Mouse (Mus musculus) myocyte (in vitro differentiated cells): ENCODE results near the gene Rere.

Experiments
- CEBPB ChIP-seq: IDR thresholded peaks from 2 replicates; pipeline ENCODE4 v1.6.1; 2011; ENCODE audit warnings: mild to moderate bottlenecking, moderate library complexity; ENCODE audit not compliant: poor library complexity, insufficient read depth, severe bottlenecking
- E2F4 ChIP-seq: IDR thresholded peaks from one replicate; pipeline ENCODE4 v1.6.1; 2011; ENCODE audit warnings: mild to moderate bottlenecking, control low read depth, moderate library complexity; ENCODE audit not compliant: insufficient read depth
- MAX ChIP-seq: IDR thresholded peaks from one replicate; pipeline ENCODE4 v1.6.1; 2011; ENCODE audit warnings: low read depth, mild to moderate bottlenecking, control low read depth
- MYOD1 ChIP-seq, 3 experiments: IDR thresholded peaks; one replicate each; pipeline ENCODE4 v1.6.1; 2011; ENCODE audit warnings: control low read depth in 2 of 3, low read depth in 2 of 3, mild to moderate bottlenecking in 2 of 3, moderate library complexity in 1 of 3; ENCODE audit not compliant: insufficient read length in 2 of 3, control insufficient read depth in 1 of 3
- MYOG ChIP-seq, 3 experiments: IDR thresholded peaks; one replicate each; pipeline ENCODE4 v1.6.1; 2011; ENCODE audit warnings: control low read depth in 2 of 3, low read depth in 2 of 3, mild to moderate bottlenecking in 2 of 3; ENCODE audit not compliant: insufficient read length in 2 of 3, control insufficient read depth in 1 of 3, insufficient read depth in 1 of 3
- POLR2A ChIP-seq: IDR thresholded peaks from one replicate; pipeline ENCODE4 v1.6.1; 2011; ENCODE audit warnings: low read depth, mild to moderate bottlenecking, control low read depth, moderate library complexity; ENCODE audit not compliant: insufficient read length
- POLR2AphosphoS2 ChIP-seq: IDR thresholded peaks from one replicate; pipeline ENCODE4 v1.6.1; 2011; ENCODE audit warnings: low read depth, control low read depth; ENCODE audit not compliant: insufficient read length
- SRF ChIP-seq: IDR thresholded peaks from one replicate; pipeline ENCODE4 v1.6.1; 2011; ENCODE audit warnings: low read depth; ENCODE audit not compliant: control insufficient read depth, insufficient read length
- TCF3 ChIP-seq: IDR thresholded peaks from one replicate; pipeline ENCODE4 v1.6.1; 2011; ENCODE audit warnings: low read depth, control low read depth; ENCODE audit not compliant: insufficient read length
- USF1 ChIP-seq: IDR thresholded peaks from one replicate; pipeline ENCODE4 v1.6.1; 2011; ENCODE audit warnings: low read depth, mild to moderate bottlenecking, control low read depth, moderate library complexity

DNA sequence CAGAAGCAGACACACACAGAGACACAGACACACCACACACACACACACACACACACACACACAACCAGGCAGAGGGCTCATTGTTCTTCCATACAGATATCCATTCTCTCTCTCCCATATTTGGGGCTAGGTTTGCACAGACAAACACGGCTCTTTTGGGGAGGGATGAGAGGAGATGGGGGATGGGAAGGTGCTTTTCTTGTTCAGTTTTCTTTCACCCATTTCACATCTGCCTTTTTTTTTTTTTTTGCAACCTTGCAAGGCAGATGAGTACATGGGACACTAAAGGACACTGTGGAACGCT, 1.8 kb downstream of the Rere start:
- TF ChIP-seq MAX, result no peak
- TF ChIP-seq MYOG (IDR thresholded peaks at IDR 0.05; ENCODE audit: control insufficient read depth in 1 of 3, insufficient read depth in 1 of 3, insufficient read length in 2 of 3, low read depth in 2 of 3), result no peak
- no peak for TF ChIP-seq POLR2A
- no peak for TF ChIP-seq CEBPB
- TF ChIP-seq USF1, result no peak
- TF ChIP-seq SRF, result no peak
- TF ChIP-seq MYOD1 (IDR thresholded peaks at IDR 0.05; ENCODE audit: control insufficient read depth in 1 of 3, insufficient read length in 2 of 3, low read depth in 2 of 3), result no peak
- no peak for TF ChIP-seq E2F4
- TF ChIP-seq POLR2AphosphoS2, result no peak
- TF ChIP-seq TCF3, result no peak
